Mouse (Mus musculus) lung, adult 2 months (tissue): ENCODE data around the gene H2-T24.

Experiments used
- CTCF ChIP-seq: fragments of 200-500 bp; IDR thresholded peaks from 2 replicates; pipeline ENCODE4 v1.5.1; 2011; ENCODE audit warnings: mild to moderate bottlenecking, low read length, control low read depth; ENCODE audit not compliant: insufficient read depth
- POLR2A ChIP-seq: fragments of 200-500 bp; IDR thresholded peaks from 2 replicates; pipeline ENCODE4 v1.6.1; 2011; ENCODE audit warnings: low read depth, mild to moderate bottlenecking, control low read depth, low read length, borderline replicate concordance; ENCODE audit errors: extremely low read depth

DNA sequence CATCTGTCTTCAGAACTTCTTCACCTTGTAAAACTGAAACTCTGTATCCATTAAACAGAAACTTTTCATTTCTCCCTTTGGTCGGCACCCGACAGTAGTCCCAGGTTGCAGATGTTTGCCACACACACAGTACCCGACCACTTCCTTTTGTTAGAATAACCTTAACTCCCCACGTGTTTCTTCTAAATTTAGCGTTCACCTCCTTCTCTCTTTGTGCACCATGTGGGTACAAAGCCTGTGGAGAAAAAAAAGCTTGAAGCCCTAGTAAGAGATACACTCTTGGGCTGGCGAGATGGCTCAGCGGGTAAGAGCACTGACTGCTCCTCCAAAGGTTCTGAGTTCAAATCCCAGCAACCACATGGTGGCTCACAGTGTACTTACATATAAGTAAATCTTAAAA, 21.0 kb downstream of the H2-T24 start:
- no peak for TF ChIP-seq POLR2A
- TF ChIP-seq CTCF, result no peak
